Mouse (Mus musculus) thymus, postnatal 36 days (tissue): Measurements from ENCODE around the gene Spop.
"Not testable (repeated sequence)": the region's sequence is repeated elsewhere in the genome, so short reads cannot be mapped to it uniquely, and the experiment has no call there.

ENCODE experiments used
- DNase-seq, 2 experiments: peaks; one replicate each; pipeline ENCODE4 v3.0.0; 2022; ENCODE audit warnings: mixed read lengths in 2 of 2

Spop gene

DNA sequence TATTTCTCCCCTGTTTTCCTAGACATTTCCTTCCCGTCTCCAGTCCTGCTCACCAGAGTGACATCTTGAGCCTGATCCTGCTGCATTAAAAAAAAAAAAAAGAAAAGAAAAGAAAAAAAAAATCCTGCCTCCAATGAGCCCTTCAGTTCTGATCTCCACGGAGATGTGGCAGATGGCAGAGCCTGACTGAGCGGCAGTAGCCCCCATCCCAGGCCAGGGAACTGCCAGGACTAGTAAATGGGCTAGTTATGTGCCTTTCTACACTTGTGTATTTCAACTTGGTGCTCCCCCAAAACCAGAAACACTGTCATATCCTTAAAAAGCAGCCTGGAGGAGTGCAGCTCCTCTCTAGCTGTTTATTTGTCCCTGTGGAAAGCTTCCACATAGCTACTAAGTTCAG, 87.0 kb downstream of the Spop start:
- no peak for DNase-seq

DNA sequence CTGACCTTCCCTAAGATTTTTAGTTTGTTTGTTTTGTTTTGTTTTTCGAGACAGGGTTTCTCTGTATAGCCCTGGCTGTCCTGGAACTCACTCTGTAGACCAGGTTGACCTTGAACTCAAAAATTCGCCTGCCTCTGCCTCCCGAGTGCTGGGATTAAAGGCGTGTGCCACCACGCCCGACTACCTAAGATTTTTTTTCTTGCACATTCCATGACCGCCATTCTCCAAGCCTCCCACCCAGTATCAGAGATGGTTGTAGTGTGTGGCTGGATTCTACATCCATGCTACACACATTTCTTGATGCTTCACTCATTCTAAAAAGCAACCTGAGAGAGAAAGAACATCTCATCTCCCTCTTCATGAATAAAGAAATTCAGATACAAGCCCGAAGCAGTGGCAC, 87.9 kb downstream of the Spop start:
- not testable (repeated sequence) for DNase-seq

DNA sequence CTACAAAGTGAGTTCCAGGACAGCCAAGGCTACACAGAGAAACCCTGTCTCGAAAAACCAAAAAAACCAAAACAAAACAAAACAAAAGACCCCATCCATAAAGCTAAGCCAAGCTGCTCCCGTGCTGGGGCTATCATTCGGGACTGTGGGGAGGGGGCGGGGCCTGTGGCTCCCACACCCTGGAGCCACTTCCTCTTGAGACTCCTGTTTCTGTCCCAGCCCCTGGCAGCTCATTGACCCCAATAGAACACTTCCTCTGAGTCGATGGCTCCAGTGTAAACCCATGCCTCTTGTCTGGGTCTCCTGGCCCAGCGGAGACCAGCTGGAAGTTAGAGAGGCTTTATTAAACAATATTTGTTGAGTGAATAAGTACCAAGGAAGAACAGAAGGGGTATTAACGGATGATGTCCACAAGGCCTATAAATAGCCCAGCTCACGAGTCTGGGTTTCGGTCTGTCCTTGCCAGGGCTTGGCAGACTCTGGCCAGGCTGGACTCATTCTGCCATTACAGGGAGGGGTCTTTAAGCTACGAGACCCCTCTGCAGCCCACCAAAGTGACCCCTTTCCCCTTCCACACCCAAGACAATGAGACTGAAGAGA, 89.8 kb downstream of the Spop start:
- DNase-seq = no peak

DNA sequence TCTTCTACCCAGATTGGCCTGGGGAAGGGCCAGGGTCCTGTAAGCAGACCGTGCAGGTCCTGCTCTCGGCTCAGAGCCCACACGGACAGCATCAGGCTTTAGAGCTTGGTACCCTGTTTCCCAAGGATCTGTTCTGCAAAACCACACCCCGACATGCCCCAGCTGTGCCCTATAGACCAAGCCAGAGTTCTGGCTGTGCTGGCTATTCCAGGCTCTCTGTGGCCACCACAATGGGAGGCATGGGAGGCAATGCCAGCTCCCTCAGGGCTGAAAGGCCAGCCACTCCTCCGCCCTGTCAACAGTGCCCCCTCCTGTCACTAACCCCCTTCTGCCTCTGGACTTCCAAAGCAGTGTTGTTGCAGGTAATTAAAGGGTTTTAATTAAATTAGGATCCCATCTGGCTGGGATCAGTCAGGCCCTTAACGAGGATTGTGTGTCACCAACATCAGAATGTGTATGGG, 90.4 kb downstream of the Spop start:
- DNase-seq = no peak

DNA sequence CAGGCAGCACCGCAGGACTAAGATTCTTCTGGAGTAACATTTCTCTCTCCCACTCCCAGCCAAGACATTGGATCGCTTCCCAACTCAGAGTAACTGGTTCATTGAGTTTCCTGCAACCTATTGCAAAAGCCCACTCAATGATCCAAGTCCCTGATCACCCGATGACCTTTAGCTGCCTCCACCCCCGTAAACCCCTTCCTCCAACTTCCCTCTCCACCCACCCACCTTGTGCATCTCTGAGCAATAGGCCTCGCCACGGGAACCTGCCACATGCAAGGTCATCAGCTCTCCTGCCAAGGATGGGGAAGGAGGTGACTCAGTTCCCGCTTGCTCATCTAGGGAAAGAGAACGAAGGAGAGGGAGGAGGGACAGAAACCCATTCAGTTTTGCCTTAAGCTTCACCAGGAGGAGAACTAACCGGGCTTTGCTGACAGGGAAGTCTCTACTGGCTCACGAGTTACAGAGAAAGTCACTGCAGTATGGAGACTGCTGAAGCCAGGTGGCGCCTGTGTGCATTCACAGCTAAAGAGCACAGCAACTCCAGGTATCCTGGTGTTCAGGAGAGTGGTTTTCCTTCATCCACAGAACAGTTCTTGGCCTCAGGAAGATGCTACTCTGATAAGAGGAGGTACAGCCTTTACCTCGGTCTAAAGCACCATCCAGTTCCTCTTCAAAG, 93.3 kb downstream of the Spop start:
- DNase-seq = no peak

DNA sequence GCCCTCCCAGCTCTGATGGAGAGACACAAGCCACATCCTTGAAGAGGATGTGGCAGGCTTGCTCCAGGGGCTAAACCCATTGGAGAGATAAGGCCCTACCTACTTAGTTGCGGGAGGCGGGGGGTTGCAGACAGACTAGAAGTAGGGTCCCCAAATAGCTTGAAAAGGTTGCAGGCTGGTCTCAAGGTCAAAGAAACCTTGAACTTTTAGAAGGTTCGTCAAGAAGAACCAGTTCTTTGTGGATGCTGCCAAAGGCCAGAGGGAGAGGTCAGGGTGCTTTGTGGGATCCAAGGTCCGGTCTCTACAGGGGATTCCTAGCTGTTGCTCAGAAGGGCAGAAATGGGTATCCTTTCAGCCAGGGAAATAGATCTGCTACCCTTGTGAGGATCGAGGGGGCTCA, 93.9 kb downstream of the Spop start:
- DNase-seq = no peak

DNA sequence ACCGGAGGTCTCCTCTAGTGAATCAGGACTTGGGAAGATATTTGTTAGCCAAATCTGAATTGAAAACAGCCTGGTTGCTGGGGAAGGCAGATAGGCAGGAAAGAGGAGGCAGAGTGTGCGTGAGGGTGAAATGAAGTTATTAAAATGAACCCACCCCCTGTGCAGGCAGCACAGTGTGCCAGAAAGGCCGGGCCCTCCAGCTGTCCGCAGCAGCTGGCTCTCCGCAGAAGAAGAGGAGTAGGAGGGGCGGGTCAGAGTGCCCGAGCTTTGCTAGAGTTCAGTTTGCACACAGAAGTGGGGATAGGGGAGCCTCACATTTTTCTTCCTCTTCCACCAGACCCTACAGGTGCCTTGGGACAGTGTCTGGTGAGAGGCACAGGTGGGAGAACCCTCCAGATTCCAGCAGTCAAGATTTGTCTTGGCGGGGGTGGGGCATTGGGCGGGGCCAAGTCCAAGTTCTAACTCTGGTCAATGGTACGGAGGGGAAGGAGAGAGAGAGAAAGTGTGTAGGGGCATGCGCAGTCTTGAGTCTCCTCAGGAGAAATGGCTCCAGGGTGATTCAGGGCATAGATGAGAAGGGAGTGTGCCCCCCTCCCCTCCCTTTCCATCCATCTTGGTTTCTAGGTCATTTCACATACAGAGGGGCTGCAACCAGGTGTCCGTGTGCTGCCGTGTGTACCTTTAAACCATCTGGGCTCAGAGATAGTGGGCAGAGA, 94.5 kb downstream of the Spop start:
- no peak for DNase-seq

DNA sequence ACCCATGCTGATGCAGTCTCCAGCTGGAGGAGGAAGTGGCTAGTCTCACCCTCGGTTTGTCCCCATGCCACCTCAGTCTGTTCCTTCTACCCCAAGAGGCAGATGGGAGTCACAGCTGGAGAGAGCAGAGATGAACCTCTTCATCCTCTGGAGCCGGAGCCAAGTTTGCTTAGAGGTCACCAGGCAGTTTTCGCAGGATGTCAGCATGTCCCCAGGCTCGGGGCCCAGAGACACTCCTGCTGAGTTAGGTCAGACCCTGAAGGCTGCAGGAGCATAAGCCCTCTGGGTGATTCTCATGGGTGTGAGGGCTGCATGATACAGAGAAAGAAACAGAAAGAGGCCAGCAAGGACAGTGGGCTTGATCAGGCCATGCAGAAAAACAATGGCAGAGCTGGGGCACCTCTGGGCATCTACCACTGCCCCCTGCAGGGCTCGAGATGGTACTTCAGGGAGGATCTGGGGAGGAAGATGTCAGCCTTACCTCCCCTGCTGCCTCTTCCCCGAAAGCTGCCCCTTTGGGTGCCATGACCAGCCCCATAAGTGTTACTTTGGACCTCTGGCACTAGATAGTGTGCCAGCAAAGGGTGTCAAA, 95.3 kb downstream of the Spop start:
- DNase-seq = peak in 1 of 2 experiments; percentile 17

DNA sequence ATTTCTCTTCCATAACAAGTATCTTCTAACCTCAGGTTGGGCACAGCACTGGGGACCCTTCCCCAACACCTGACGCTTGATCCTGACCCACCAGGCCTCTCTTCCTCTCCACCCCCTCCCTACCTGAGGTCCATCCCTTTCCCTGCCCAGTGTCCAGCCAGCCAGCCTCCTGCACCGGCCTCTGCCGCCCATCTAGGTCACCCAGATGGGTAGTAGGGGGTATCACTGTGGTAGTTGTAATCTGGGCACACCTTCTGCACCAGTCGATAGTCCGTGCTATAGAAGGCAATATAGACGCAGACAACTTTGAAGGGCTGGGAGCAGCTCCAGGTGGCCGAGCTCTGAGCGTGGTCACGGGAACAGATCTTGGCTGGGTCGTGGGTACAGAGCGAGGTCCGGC, 96.8 kb downstream of the Spop start:
- DNase-seq = no peak

DNA sequence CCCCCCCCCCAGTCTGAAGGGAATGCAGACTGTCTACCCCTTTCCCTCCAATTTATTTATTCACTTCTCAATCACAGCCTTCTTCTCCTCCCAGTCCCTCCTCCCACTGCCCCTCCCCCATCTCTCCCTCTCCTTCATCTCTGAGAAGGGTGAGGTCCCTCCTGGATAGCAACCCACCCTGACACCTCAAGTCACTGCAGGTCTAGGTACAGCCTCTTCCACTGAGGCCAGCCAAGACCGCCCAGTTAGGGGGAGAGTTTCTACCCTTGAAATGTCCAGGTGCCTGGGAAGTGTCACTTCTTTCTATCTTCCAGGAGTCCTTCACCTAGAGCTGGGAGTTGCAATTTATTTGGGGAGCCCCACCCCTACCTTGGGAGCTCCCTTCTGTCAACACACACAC, 98.0 kb downstream of the Spop start:
- DNase-seq = no peak

DNA sequence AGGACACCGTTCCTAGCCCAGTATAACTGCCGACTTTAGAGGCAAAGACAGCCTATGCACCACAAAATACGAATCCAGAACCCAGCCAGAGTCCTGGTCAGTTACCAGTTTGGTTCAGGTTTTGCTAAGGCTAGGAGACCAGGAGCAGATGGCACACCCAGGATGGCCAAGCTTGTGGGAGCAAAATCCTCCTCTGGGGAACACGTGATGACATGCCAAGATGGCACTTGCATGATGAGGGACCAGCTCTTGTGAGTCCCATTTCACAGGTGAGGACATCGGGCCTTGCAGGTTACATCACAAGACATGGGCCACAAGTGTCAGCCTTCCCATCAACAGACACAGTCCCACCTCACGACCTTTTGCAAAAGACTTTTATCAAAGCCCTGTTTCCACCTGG, 98.5 kb downstream of the Spop start:
- DNase-seq = no peak

DNA sequence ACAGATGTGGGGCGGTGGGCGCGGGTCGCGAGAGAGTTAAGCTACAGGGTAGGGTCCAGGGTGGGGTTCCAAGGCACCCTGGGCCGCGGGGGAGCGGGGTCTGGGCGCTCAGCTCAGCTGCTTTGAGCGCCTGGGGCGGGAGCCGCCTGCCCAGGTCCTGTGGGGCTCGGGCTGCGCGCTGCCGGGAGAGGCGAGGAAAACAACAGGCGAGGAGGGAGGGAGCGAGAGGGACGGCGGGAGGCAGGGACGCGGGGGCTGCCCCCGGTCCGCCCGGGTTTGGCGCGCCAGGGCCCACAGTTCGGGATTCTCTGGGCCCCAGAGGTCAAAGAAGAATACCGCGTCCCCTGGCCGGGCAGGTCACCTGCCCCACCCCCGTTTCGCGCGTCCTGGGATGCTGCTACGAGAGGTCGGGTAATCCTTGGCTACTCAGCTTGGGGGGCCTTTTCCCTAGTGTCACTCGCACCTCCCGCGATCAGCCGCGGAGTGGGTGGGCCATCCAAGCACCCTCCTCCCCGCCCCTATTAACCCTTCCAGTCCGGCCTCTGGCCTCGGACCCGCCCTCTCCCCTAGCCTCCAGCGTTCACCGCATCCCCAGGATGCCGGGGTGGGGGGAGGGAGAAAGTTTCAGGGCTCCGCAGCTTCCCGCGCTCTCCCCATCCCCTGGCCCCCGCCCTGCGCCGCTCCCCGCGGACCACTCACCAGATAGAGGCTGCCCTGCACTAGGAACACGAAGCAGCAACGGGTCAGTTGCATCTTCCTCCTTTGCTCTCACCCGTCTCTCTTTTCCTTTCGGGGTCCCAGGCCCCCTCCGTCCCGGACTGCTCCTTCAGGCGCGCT, 99.8 kb downstream of the Spop start:
- DNase-seq = no peak

DNA sequence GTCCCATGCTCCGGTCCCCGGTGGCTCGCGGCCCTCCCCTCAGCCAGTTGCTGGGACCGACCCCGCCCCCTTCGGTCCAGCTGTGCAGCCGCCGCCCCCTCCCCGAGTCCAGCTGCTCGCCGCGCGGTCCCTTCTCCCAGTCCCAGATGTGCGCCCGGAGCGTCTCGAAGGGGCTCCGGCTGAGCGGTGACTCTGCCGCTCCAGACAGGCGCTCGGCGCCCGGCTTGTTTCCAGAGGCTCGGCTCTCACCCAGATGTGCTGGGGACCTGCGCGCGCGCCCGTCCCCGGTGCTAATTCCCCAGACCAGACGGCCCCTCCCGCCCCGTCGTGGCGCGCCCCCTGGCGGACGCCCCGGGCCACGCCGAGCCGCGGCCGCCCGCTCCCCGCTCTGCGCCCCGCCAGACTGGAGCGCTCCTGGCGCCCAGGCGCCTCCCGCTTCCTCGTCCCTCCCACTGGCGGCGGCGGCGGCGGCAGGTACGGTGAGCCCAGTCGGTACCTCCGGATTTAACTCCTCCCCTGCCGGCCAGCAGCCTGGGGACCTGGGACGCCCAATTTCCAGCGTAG, 100.5 kb downstream of the Spop start, which contains the start of gene Nxph3:
TSS of gene Nxph3 (minus strand) at position 273 of the 564 bp plus-strand sequence.
- DNase-seq = peak; percentile 63 to 65

DNA sequence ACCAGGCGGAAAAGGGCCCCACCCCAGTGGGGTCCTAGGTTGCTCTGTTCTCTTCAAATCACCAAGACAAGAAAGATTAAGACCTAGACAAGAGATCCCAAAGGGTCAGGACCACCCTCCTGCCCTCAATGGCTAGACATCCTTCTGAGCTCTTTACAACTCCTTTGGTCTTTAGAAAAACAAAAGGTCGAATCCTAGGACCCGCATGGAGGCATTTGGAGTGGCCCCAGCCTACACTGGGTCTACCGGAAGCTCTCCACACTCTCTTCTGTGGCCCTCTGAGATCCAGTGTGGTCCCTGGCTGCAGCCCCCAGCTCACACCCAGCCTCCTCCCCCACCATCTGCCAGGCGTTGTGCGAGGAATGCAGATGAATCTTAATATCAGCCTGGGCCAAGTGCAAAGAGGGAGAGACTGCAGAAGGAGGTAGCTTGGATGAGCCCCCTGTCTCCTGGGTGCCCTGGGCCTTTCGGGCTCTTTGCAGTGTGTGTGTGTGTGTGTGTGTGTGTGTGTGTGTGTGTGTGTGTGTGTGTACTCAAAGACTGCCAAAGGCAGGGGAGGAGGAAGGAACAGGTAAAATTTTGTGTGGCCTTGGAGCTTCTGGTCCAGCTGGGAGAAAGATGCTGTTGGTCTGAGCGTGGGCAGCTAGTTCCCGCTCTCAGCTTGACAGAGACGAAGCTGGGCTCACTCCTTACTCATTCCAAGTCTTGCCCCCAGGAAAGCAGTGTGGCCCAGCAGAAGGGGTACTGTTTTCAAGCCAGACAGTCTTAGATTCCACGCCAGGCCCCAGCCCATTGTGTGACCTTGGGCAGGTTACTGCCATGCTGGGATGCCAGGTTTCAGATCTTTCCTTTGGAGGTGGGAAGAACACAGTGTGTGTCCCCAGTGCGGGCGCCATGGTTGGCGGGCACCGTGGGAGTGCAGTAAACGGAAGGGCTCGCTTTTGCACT, 101.8 kb downstream of the Spop start:
- DNase-seq = no peak

DNA sequence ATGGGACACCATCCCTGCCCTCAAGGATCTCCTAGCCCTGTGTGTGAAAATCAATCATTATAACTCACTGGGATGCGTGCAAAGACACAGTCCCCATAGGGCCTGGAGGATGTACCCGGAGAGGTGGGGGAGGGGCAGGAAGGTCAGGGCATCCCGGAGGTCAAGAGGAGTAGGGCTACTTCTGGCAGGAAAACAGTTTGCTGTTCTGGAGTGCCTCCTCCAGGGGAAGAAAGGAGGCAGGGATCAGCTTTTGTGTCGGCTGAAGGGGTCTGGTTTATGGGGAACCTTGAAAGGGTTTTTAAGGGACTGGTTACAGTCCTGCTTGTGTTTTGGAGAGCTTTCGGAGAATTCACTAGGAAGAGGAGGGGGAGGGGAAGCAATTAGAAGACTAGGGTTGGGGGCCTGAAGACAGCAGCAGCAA, 102.6 kb downstream of the Spop start:
- DNase-seq = no peak

DNA sequence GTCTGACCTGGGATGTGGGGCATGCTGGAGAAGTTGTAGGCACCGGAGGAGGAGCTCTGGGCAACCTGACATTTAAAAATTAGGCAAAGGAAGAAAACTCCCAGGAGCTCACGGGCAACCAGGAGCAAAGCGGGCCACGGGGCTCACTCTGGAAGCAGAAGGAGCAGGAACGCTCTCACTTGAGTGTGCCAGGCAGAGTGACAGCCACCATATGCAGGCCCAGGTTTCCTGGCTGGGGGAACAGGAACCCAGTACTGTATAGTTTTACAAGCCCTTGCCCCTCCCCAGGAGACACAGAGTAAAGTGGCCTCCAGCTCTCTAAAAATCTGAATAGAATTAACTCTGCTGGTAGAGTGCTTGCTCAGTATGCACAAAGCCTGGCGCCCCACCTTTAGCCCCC, 103.3 kb downstream of the Spop start:
- DNase-seq = no peak

DNA sequence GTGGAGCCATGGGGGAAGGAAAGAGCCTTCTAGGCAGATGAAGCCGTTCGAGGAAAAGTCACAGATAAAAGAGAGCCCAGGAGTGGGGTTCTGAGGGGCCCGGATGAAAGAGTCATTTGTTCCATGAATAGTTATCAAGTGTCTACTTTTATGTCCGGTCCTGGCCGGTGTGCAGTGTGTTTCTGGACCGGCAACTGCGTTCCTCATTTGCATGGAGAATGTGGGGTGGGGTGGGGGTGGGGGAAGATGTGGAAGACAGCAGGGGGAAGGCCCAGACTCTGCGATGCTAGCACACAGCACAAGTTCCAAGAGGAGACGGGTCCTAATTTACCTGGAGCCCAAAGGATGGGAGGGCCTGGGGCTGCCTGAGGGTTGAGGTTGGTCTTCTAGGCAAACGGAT, 105.4 kb downstream of the Spop start:
- no peak for DNase-seq

DNA sequence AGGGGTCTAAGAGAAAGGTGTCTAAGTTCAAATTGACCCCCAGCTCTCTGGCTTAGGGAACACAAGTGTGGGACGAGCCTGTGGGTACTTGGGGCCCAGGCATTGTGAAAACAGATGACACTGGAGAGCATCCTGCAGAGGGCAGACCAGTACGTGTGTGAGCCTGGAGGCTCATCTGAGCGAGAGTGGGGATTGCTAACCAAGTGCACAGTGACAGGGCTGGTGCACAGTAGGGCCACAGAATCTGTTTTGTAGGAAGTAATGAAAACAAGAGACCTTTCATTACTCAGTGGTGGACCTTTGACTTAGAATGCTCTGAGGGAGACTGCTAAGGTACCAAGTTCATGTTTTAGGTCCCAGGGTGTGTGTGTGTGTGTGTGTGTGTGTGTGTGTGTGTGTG, 106.1 kb downstream of the Spop start:
- no peak for DNase-seq

DNA sequence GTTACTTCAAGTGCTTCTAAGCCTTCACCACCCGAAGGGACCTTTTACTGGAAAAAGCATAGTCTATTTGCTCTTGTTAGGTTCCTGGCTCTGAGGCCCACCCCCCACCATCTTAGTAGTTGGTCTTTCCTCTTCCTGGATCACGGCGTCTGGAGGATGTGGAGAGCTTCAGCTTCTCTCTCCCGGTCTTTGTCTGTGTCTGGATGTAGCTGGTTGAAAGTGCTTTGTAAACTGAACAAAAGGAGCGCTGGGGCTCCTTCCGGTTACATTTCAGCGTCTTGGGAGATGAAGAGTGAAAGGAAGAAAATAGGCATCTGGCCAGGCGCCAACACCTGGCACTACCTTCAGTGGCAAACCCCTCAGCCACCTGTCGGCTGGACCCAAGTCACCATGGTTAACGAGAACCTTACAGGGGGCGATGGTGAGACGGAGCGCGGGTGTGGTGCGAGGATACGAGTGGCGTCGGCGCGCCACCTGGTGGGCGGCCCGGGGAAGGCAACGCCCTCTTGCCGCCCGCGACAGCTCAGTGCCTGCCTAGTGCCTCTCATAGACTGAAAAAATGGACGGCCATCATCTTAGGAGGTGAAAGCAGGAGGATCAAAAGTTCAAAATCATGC, 106.7 kb downstream of the Spop start:
- peak; percentile 85 to 88 for DNase-seq

DNA sequence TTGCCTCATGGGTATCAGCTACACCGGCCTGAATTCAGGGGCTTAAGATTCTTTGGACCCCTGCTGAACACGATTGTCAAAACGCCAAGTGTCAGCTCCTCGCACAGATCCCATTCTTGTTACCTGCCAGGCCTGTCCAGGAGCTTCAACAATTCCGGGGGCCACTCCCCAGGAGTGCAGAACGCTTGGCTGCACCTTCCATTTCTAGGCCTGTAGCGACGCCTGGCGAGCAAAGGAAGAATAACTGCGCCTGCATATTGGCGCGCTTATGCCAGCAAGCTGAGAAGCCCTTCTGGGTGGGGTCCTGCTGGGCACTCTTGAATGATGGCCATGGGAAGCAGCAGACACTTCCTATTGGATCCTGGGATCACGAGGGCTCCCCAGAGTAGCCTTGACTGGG, 107.7 kb downstream of the Spop start:
- DNase-seq = peak; percentile 71 to 72

DNA sequence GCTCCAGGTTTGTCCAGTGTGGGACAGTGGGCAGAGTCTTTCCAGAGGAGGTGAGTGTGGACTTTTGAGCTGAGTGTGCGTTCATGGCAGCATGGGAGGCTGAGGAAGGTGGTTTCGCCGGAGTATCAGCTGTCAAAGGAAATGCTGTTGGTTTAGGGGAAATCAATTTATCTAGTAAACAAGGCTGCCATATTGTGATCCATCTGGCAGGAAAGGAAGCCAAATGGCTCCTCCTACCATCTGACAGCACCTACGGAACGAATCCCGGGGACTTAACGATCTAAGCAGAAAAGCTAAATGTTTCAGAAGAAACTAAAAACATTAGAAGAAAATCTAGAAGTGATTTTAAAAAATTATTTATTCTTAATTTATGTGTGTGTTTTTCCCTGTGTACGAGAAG, 113.4 kb downstream of the Spop start:
- DNase-seq = no peak
